Mouse (Mus musculus): ENCODE results near the gene Cldn1. TPM values are rescaled to one million over a fixed set of nuclear protein-coding genes. Genes with fewer than 3 reads are reported as not detected.

The Cldn1 gene
- 0.65 TPM for polyA plus RNA-seq (2015; fragmentation: Illumina TruSeq; extraction: RNeasy Lipid Tissue Mini Kit (QIAGEN cat#74804); ENCODE audit: insufficient read depth, low read depth, low replicate concordance)

GRCm38 (mm10) chr16:26371325-26372053 is at the start of gene Cldn1:
TSS of gene Cldn1 (minus strand) at chr16:26371841.

Other genes starting within 250 kb of the Cldn1 start
- not detected for gene Cldn16, start 91.3 kb upstream of the Cldn1 start, polyA plus RNA-seq (2015; fragmentation: Illumina TruSeq; extraction: RNeasy Lipid Tissue Mini Kit (QIAGEN cat#74804); ENCODE audit: insufficient read depth, low read depth, low replicate concordance)
- not detected for gene Tmem207, start 154.9 kb upstream of the Cldn1 start, polyA plus RNA-seq (2015; fragmentation: Illumina TruSeq; extraction: RNeasy Lipid Tissue Mini Kit (QIAGEN cat#74804); ENCODE audit: insufficient read depth, low read depth, low replicate concordance)
- 0.94 TPM for gene Il1rap, start 209.9 kb upstream of the Cldn1 start, polyA plus RNA-seq (2015; fragmentation: Illumina TruSeq; extraction: RNeasy Lipid Tissue Mini Kit (QIAGEN cat#74804); ENCODE audit: insufficient read depth, low read depth, low replicate concordance)